Mouse (Mus musculus) liver, postnatal 0 days (tissue): ENCODE data around the gene Zfp687.

Experiments used
- CTCF ChIP-seq: sonication (generic); IDR thresholded peaks from 2 replicates; pipeline ENCODE4 v1.5.1; 2016; ENCODE audit warnings: antibody characterized with exemption, low read depth
- EP300 ChIP-seq: IDR thresholded peaks from 2 replicates; pipeline ENCODE4 v1.6.1; 2016; ENCODE audit warnings: antibody characterized with exemption, low read depth, mild to moderate bottlenecking

GRCm38 (mm10) chr3:95027057-95027645, 11.9 kb upstream of the Zfp687 start:
- TF ChIP-seq CTCF (no peak), EP300 (no peak)
